Mouse (Mus musculus) limb, embryonic 10.5 days (tissue): ENCODE results near the gene Arid1a. TPM values are rescaled to one million over a fixed set of nuclear protein-coding genes. Genes with fewer than 3 reads are reported as not detected.

Experiments used
- DNase-seq: peaks from one replicate; pipeline ENCODE4 v3.0.0-alpha.2; 2017; ENCODE audit warnings: low spot score
- H3K27ac ChIP-seq: fragments of 300-500 bp; sonication (generic); 2 replicates; pipeline ENCODE4 v1.5.1; 2016; ENCODE audit warnings: mild to moderate bottlenecking
- H3K27me3 ChIP-seq: fragments of 300-500 bp; sonication (generic); 2 replicates; pipeline ENCODE4 v1.6.1; 2016; ENCODE audit warnings: low read depth, mild to moderate bottlenecking; ENCODE audit not compliant: poor library complexity, severe bottlenecking
- H3K36me3 ChIP-seq: fragments of 300-500 bp; sonication (generic); 2 replicates; pipeline ENCODE4 v1.6.1; 2016; ENCODE audit warnings: mild to moderate bottlenecking, moderate library complexity
- H3K4me1 ChIP-seq: fragments of 300-500 bp; sonication (generic); 2 replicates; pipeline ENCODE4 v1.6.1; 2016
- H3K4me3 ChIP-seq: fragments of 300-500 bp; sonication (generic); 2 replicates; pipeline ENCODE4 v1.5.1; 2016; ENCODE audit warnings: mild to moderate bottlenecking, moderate library complexity
- H3K9me3 ChIP-seq: fragments of 300-500 bp; sonication (generic); replicated peaks from 2 replicates; pipeline ENCODE4 v1.6.1; 2016; ENCODE audit warnings: mild to moderate bottlenecking
- WGBS: fragments of 180-500 bp; shearing (Covaris S2); methylation state at CpG from one replicate; pipeline ENCODE4 v1.1.7; 2016; 5-methylcytosine and 5-hydroxymethylcytosine counted together
- polyA plus RNA-seq: library from polyadenylated mRNA; unstranded; fragments of >200 nt; fragmentation: Nextera tagmentation; extraction: Ambion mirVana; gene quantifications from 2 replicates; pipeline ENCODE4 v1.2.1, GENCODE M21; 2016

Gene Arid1a
- polyA plus RNA-seq, 1 experiment from 2014 or later = 46.6 TPM

DNA sequence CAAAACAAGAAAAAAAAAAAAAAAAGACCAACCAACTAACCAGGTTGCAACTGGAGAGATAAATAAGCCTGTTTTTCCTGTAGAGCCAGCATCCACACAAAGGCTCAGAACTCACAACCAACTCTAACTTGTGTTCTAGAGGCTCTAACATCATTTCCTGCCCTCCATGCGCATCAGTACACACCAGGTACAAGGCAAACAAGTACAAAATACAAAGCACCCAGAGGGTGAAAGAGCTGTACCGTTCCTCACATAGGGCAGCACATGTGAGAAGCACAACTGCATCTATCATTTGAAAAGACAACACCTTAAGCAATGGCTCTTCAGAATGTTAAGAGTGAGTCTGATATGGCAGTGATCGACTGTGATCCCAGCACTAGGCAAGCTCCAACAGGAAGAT lies 36.8 kb downstream of the Arid1a start:
- Histone ChIP-seq H3K36me3 (peaks cover 100% of the 10 kb centered on the region), H3K4me1 (no peaks in the 10 kb centered on the region), H3K9me3 (no peaks in the 10 kb centered on the region), H3K27ac (no peak overlapping the region), H3K4me3 (no peak overlapping the region), H3K27me3 (no peaks in the 10 kb centered on the region)
- WGBS = 94% methylated on average over 3 of the region's 3 CpGs
- no peak for DNase-seq

DNA sequence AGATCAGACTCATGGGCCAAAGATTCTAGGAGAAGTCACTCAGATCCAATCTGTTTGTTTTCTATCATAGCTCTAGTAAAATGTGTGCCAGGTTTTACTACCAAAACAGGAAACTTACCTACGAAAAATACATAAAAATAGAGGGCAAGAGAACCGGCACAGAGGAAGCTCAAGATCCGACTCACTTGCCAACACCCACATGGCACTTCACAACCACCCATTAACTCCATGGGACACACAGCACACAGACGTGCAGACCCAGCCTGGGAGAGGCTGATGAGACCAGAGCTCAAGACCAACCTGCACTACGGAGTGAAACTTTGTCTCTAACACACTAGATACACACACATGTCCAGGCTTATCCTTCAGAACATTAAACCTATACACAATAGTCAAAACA lies 43.8 kb downstream of the Arid1a start:
- Histone ChIP-seq H3K27ac (no peak overlapping the region), H3K4me3 (no peak overlapping the region), H3K27me3 (no peaks in the 10 kb centered on the region), H3K9me3 (no peaks in the 10 kb centered on the region), H3K36me3 (peaks cover 100% of the 10 kb centered on the region), H3K4me1 (peaks cover 5% of the 10 kb centered on the region)
- DNase-seq = no peak
- 92% methylated on average over 5 of the region's 5 CpGs for WGBS

DNA sequence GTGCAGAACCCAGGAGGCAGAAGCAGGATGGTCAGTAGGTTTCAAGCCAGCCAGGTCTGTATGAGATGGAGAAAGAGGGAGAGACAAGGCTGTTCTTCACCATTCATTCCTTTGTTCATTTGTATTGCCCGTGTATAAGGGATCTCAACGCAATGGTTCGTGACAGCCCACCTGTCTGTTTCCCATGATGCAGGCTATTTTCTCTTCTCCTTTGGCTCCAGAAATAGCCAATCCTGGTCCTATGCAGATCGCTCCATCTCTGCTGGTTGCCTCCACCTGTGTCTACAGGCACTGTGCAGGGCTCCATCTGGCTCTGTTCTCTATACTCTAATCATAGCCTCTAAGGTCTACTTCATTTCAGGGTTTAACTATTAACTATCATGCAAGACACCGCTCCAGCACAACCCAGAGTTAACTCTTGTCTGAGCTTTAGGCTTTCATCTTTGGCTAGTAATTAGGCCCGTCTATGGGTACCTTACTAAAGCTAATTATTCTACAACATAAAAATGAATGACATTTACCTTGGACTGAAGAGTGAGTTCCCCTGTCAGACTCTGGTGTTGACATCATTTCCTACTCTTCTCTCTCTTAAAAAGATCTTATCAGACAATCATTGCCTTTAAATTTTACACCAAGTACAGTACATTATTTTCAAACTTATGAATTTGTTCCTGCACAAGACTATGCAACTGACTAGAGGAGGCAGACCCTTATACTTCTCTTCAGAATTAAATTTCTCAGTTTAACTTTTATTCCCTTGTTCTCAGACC lies 45.1 kb downstream of the Arid1a start:
- Histone ChIP-seq H3K4me1 (peaks cover 16% of the 10 kb centered on the region), H3K4me3 (no peak overlapping the region), H3K36me3 (peaks cover 100% of the 10 kb centered on the region), H3K27ac (no peak overlapping the region), H3K9me3 (no peaks in the 10 kb centered on the region), H3K27me3 (no peaks in the 10 kb centered on the region)
- 92% methylated on average over 6 of the region's 6 CpGs for WGBS
- DNase-seq = no peak

DNA sequence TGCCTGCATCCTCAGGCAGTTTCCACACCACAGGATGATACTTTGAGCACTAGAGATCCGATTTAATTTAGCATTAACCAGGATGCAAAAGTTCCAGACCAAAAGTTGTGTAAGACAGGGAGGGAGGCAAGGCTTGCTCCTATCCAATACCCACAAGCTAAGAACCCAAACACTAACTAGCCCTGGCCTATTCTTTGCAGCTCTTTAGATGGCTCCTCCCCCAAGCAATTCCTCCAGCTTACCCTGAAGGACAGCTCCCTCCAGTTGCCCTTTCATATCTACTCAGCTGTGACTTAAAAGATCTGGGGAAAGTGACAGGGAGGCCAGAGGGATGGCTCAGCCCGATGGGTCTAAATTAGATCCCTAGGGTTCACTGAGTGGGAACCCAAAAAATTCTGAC lies 47.2 kb downstream of the Arid1a start:
- DNase-seq = no peak
- no peaks in the 10 kb centered on the region for H3K27me3 ChIP-seq
- H3K4me1 ChIP-seq = peaks cover 18% of the 10 kb centered on the region
- no peak overlapping the region for H3K27ac ChIP-seq
- H3K9me3 ChIP-seq = no peaks in the 10 kb centered on the region
- no peak overlapping the region for H3K4me3 ChIP-seq
- WGBS = 83% methylated on average over 2 of the region's 2 CpGs
- peaks cover 100% of the 10 kb centered on the region for H3K36me3 ChIP-seq

DNA sequence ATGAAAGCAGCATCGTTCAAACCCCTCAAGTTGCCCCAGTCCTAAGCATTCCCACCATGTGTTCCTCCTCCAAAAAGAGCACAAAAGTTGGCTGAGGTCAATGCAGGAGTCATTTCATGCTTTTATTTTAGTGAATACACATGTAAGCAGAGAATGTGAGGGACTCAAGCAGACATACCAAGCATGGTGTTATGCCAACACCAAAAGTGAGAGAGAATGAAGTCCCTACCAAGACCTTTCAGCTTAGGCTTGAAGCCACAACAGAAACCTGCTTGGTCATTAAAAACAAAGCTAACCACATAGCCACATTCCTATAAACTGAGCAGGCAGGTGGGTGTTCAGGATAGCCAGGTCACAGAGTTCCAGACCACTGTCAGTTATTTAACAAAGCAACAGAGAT lies 49.1 kb downstream of the Arid1a start:
- Histone ChIP-seq H3K27ac (no peak overlapping the region), H3K27me3 (no peaks in the 10 kb centered on the region), H3K4me1 (peaks cover 18% of the 10 kb centered on the region), H3K9me3 (no peaks in the 10 kb centered on the region), H3K36me3 (peaks cover 100% of the 10 kb centered on the region), H3K4me3 (no peak overlapping the region)
- 69% methylated on average over 1 of the region's 1 CpGs for WGBS
- DNase-seq = no peak

DNA sequence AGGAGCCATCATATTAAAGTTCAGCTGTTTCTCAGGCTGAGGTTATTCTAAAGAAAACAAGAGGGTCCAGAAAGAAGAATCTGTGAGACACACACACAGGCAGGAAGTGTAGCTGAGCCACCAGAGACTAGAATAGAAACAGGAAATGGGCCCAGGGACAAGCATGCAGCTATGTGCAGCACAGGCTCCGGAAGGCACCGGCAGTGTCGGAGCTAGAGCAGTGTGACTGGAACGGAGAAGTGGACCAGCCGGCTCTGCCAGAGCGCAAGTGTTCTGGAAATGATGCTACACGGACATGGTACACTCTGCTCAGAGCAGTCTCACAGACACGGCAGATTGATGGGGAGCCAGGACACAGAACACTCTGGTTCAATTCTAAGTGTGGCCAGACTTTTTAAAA lies 49.6 kb downstream of the Arid1a start:
- peaks cover 100% of the 10 kb centered on the region for H3K36me3 ChIP-seq
- 76% methylated on average over 8 of the region's 8 CpGs for WGBS
- no peak overlapping the region for H3K27ac ChIP-seq
- H3K4me1 ChIP-seq = peaks cover 18% of the 10 kb centered on the region
- no peaks in the 10 kb centered on the region for H3K27me3 ChIP-seq
- no peak overlapping the region for H3K4me3 ChIP-seq
- no peak for DNase-seq
- no peaks in the 10 kb centered on the region for H3K9me3 ChIP-seq

DNA sequence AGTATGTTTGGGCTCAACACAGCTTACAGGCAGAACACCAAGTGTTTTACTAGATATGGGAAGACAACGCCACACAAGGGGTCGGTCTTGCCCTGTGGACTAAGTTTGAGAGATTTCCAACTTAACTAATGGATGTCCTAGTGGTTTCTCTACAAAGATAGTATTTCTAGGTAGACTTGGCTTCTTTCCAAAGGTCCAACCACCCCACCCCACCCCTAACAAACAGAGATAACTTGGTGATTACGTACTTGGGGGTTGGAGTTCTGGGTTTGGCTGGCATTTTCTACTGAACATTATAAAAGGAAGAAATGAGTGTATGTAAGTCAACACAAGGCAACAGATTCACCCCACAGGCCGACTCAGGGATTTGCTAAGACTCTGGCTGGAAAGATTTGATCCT lies 51.5 kb downstream of the Arid1a start:
- no peak for DNase-seq
- Histone ChIP-seq H3K4me3 (no peak overlapping the region), H3K4me1 (peaks cover 18% of the 10 kb centered on the region), H3K27me3 (no peaks in the 10 kb centered on the region), H3K36me3 (peaks cover 100% of the 10 kb centered on the region), H3K27ac (no peak overlapping the region), H3K9me3 (no peaks in the 10 kb centered on the region)
- WGBS = 95% methylated on average over 4 of the region's 4 CpGs

DNA sequence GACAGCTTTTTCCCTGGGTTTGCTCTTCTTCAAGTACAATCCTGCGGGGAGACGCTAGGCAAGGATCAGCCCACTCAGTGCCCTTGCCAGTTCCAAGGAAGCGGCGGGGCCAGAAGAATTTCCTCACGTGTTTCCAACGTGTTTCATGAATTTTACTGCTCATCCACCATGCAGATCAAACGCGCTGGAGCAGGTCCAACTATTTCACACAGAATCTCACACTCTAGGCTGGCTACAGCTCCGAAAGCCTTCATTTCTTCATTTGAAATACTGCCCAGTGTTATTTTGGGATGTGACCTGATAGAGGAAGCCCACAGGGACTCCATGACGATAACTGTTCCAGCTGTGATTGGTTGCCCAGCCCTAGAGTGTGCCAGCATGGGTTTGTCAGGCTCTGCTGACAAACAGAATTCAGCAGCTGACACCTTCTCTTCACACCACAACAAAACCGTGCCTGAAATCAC lies 55.6 kb downstream of the Arid1a start:
- WGBS = 90% methylated on average over 11 of the region's 11 CpGs
- H3K36me3 ChIP-seq = peaks cover 100% of the 10 kb centered on the region
- H3K9me3 ChIP-seq = no peaks in the 10 kb centered on the region
- no peak overlapping the region for H3K27ac ChIP-seq
- DNase-seq = no peak
- H3K4me3 ChIP-seq = no peak overlapping the region
- no peaks in the 10 kb centered on the region for H3K27me3 ChIP-seq
- no peaks in the 10 kb centered on the region for H3K4me1 ChIP-seq

DNA sequence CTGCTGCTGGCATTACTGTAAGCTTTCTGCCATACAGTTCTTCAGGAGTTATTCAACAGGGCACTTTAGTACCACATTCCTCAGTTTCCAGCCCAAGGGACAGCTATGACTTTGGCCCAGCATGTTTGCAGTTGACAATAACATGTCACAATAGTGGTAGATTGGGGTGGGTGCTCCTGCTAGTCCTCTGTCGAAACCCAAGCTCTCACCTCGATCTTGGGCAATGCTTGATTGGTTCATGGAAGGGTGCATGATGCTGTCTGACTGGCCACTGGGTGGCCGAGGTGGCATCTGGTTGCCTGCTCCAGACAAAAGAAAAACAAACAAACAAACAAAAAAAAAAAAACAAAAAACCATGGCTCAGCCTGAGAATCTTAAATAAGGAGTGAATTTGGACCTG lies 61.2 kb downstream of the Arid1a start:
- H3K4me1 ChIP-seq = no peaks in the 10 kb centered on the region
- H3K9me3 ChIP-seq = no peaks in the 10 kb centered on the region
- DNase-seq = no peak
- peaks cover 100% of the 10 kb centered on the region for H3K36me3 ChIP-seq
- no peak overlapping the region for H3K27ac ChIP-seq
- H3K4me3 ChIP-seq = no peak overlapping the region
- H3K27me3 ChIP-seq = no peaks in the 10 kb centered on the region
- WGBS = 87% methylated on average over 3 of the region's 3 CpGs

DNA sequence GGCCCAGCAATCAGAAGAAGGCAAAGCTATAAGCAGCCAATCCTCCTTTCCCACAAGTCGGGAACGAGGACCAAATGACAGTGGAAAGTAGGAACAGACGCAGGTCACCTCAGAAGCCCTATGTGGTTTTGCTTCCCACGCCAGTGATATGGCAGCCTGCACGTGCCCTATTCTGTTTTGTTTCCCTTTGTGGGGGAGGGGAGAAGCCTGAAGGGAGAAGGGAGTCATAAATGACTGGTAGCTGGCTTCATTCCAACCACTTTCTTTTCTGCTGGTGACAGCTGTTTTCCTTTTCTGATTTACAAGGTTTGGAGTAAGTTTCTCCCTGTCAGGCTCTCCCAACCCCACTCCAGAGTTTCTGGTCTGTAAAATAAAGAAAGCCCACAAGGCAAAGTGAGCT lies 66.3 kb downstream of the Arid1a start:
- 66% methylated on average over 5 of the region's 5 CpGs for WGBS
- Histone ChIP-seq H3K27ac (no peak overlapping the region), H3K4me3 (no peak overlapping the region), H3K27me3 (no peaks in the 10 kb centered on the region), H3K9me3 (no peaks in the 10 kb centered on the region), H3K36me3 (peaks cover 100% of the 10 kb centered on the region), H3K4me1 (no peaks in the 10 kb centered on the region)
- DNase-seq = no peak

DNA sequence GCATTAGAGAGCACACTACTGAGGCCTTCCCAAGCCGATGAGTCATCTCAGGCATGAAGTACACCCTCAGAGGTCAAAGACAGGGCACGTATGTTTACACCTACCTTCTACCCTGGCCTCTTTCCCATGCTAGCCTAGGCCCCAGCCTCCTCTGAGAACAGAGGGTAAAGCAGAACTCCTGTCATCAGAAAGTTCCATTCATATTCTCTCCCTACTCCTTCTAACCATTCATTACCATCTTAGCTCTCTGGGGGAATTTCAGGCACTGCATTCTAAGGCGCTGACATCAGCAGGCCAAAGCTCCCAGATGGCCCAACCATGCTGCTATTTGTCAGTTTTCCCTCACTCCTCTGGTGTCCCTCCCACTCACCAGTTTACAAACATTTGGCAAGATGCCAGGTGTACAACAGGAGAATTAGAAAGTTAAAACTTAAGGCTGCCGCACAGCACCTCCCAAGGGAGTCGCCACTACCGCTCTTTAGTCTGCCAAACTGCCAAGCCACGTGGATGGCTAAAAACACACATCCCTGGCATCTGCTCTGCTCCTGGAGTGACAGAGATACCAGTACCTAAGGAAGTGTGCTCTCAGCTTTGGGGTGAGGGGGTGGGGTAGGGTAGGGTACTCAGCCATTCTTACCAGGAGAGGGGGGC lies 68.0 kb downstream of the Arid1a start:
- Histone ChIP-seq H3K4me3 (no peak overlapping the region), H3K9me3 (no peaks in the 10 kb centered on the region), H3K27ac (no peak overlapping the region), H3K36me3 (peaks cover 100% of the 10 kb centered on the region), H3K4me1 (no peaks in the 10 kb centered on the region), H3K27me3 (no peaks in the 10 kb centered on the region)
- no peak for DNase-seq
- 89% methylated on average over 7 of the region's 7 CpGs for whole genome bisulfite sequencing

DNA sequence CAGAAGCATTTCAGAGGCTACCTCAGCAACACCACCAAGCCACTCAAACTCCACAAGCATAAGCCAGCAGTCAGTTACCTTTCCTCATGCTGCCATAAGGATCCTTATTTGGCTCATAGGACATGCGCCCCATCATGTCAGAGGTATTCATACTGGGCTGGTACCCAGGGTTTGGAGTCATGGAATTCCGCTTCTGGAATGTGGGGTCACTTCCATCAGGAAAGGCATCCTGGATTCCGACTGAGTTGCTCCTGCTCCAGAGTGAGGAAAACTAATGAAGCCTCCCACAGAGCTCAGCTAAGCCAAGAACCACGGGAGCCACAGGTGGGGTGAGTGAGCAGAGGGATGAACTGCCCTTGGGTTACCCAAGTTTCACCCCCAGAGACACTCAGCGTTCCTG lies 69.4 kb downstream of the Arid1a start:
- H3K27me3 ChIP-seq = no peaks in the 10 kb centered on the region
- no peak overlapping the region for H3K4me3 ChIP-seq
- no peak for DNase-seq
- H3K9me3 ChIP-seq = no peaks in the 10 kb centered on the region
- no peaks in the 10 kb centered on the region for H3K4me1 ChIP-seq
- peaks cover 100% of the 10 kb centered on the region for H3K36me3 ChIP-seq
- WGBS = 90% methylated on average over 5 of the region's 5 CpGs
- no peak overlapping the region for H3K27ac ChIP-seq

DNA sequence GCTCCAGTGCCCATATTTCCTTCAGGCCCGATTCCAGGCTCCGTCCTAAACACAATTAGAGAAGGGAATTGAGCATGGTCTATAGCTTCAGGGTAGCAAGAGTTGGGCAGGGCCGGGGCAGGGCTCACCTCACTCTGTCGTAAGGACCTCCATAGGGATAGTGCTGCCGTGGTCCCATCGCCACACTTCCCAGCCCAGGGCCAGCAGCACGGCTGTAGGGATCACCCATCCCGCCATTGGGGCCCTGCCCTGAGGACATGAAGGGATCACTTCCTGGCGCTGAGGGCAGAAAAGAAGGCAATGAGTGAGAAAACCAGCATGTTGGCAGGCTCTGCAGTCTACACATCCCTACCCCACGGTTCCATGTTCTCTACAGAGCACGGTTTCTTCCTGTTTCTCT lies 70.1 kb downstream of the Arid1a start:
- Histone ChIP-seq H3K4me1 (no peaks in the 10 kb centered on the region), H3K27me3 (no peaks in the 10 kb centered on the region), H3K4me3 (no peak overlapping the region), H3K36me3 (peaks cover 100% of the 10 kb centered on the region), H3K27ac (no peak overlapping the region), H3K9me3 (no peaks in the 10 kb centered on the region)
- WGBS = 89% methylated on average over 11 of the region's 11 CpGs
- DNase-seq = no peak
